In the genomic region with DNA sequence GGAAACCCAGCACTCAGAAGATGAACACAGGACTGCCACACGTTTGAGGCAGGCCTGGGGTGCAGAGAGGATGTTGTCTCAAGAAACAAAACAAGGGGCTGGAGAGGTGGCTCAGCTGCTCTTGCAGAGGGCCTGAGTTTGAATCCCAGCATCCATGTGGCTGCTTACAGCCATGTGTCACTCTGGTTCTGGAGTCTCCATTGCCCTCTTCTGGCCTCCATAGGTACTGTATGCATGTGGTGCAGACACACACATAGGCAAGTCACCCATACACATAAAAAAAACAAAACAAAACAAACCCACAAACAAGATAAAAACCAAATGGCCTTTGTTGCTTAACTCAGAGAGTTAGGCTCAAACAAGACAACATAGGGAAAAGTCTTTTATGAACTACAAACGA, we compare ENCODE assay signal across 1 mouse cellular context.
TF ChIP-seq lines count a peak whose summit lies in the region.

No protein-coding gene starts in this region.

TF ChIP-seq in MEL, 35 proteins besides CTCF, POLR2A, EP300 and RAD21 (continued from another document):
- TF ChIP-seq POLR2AphosphoS2 (IDR thresholded peaks at IDR 0.05; ENCODE audit: low read length) (no peak), MXI1 (IDR thresholded peaks at IDR 0.05; ENCODE audit: low read depth, low read length) (0 out of 2 replicates have a peak, but pooled peaks have one; percentile 37), USF1 (IDR thresholded peaks at IDR 0.05; ENCODE audit: low read depth, low read length) (no peak), ETS1 (IDR thresholded peaks at IDR 0.05; ENCODE audit: low read depth, low read length) (no peak), UBTF (IDR thresholded peaks at IDR 0.05; ENCODE audit: borderline replicate concordance, insufficient read depth, low read depth, low read length) (no peak), BHLHE40 (IDR thresholded peaks at IDR 0.05; ENCODE audit: borderline replicate concordance, low read depth, low read length) (no peak), TBP (IDR thresholded peaks at IDR 0.05; ENCODE audit: low read depth, low read length) (no peak), CHD2 (IDR thresholded peaks at IDR 0.05; ENCODE audit: low read length) (no peak), TCF12 (IDR thresholded peaks at IDR 0.05; ENCODE audit: low read depth, low read length) (no peak), SIN3A (IDR thresholded peaks at IDR 0.05; ENCODE audit: low read length) (peak; percentile 36; the same call in 1 of the 2 replicates), ZMIZ1 (IDR thresholded peaks at IDR 0.05; ENCODE audit: low read depth, low read length) (no peak)
